Mouse (Mus musculus) inflammation-experienced regulatory T-cells, adult 6 months (primary cell): ENCODE measurements around the gene Msl2. TPM values are rescaled to one million over a fixed set of nuclear protein-coding genes. Genes with fewer than 3 reads are reported as not detected.

Source experiments
- ATAC-seq: one replicate; pipeline ENCODE4 v1.8.0; 2017
- polyA plus RNA-seq, 3 experiments: library from polyadenylated mRNA; unstranded; fragments of 100-300 nt; shearing (Covaris generic); gene quantifications; one replicate each; pipeline ENCODE4 v1.2.1; 2017

Gene Msl2
- polyA plus RNA-seq, result 10 to 100 TPM; 10.5 to 12.3 (median 11.7) TPM

DNA sequence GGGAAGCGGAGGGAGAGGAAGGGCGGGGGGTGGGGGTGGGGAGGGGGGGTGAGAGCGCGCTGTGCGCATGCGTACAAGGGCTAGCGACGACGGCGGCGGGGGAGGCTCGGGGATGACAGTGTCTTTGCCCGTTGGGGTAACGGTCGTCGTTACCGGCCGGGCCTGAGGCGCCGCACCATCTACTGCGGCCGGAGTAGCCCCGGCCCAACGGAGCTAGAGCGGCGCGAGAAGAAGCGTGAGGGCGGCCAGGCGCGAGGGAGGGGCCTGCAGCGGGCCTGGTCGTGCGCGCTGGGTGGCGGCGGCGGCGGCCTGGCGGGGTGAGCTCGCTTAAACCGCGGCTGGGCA lies at the start of gene Msl2:
Gene Msl2, plus strand, starts transcription at position 115 of the 345 bp plus-strand sequence.
- no peak for ATAC-seq

DNA sequence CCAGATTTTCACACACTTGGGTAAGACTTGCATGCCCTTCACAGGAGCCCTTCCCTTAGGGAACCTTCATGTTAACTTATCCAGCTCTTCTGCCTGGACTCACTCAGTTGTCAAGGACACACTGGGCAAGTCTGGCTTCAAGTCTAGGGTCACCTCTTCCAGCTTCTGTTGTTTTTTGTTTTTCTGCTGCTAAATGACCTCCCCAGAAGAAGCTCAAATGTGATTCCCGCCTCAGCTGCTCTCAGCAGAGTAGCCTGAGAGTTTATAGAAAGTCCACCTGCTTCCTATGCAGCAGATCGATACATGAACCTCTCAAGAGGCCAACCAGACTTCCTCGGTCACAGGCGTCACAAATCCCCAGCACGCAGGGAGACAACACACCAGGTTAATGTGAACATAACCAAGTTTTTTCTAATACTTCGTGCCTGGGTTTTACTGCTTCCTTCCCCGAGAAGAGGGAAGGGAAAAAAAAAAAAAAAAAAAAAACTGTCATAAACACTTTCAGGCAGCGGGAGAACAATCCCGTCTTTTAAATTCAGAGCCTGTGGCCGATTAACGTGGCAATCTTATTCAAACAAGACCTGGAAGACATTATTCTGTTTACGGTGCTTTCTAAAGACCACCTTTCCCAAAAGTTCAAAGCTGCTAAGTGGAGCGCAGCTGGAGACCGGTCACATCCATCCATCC lies 40.0 kb upstream of the Msl2 start:
- ATAC-seq, result no peak

DNA sequence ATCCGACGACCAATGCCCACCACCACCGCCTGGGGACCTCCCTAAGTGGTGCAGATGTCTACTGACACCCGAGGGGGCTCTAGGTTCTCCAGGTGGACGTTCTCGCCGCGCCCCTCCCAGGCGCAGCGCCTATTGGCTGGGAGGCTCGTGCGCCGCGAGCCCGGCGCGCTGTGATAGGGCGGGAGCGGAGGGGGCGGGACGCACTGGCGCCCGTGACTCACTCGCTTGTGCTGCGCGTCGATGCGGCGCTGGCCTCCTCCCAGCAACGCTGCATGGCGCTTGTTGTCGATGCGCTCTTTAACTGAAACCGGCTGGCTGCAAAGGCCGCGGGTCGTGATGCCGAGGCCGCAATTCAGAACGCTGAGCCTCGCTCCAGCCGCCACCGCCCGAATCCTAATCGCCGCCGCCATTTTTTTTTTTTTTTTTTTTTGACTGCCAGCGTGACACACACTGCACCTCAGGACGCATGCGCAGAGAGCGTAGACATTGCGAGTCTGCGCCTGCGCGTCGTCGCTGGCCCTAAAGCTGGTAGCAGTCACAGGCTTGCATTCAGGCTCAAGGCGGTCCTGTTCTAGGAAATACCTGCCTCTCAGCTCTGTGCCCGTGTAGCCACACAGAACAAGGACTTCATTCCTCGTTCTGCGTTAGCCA lies 39.3 kb upstream of the Msl2 start, which contains the start of gene Pccb:
Gene Pccb, minus strand, starts transcription at position 451 of the 651 bp plus-strand sequence.
- ATAC-seq, result peak; percentile 98

DNA sequence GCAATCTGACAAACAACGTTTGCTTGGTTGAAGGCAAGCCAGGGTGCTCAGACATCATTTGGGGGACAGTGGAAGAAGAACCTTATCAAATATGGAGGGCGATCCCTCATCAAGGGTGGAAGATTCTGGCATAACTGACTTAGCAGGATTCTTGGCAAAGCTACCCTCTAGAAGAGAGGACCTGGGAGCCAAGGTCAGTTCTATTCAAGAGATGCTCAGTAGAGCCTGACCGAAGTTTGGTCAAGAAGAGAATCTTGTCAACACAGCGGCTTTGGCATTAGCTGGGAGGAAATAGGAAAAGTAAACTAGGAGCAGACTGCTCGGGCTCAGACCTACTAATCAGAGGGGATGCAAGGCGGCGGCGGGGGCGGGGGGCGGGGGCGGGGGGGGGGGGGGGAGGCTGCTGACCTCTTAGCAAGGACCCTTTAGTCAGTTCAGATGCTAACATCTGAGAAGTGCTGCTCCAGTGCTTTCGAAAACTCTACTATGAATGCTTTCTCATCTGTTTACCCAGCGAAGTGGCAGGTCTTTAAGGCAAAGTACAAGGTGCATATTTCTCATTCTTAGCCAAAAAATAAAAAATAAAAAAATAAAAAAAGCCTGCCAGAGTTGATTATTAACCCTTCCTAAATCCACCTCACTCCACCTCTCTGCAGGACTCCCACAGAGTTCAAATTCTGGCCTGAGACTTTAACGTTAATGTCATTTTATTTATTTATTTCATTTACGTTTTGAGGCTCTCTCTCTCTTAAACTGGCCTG lies 37.9 kb upstream of the Msl2 start:
- ATAC-seq, result no peak

DNA sequence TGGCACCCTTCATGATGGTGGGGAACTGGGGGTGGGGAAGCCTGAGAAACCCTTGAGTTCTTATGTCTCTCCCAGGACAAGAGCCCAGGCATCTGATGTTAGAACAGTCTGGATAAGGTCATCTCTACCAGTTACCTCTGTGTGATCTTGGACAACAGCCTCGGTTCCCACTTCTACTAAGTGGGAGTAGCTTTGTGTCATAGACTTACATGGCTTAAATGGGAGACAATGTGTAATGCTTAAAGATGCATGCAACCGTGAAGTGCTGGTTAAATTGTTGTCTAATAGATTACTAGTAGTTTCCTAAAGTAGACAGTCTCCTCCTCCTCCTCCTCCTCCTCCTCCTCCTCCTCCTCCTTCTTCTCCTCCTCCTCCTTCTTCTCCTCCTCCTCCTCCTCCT lies 37.0 kb upstream of the Msl2 start:
- ATAC-seq, result no peak

DNA sequence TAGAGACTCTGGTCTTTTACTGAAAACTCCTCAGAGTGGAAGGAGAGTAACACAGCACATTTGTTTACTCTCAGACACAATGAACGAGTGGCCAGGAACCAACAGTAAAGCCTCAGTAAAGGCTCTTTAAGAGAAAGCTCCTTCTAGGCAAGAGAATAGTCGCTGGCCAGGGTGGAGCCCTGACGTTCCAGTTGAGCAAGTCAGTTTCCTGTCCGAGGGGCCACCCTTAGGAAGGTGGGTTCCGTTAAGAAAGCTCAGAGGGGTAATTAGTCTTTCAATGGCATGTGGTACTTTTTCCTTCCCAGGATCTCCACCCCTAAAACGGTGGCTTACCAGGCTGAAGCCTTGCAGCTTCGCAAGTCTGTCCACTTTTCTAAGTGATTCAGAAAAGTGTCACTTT lies 36.5 kb upstream of the Msl2 start:
- ATAC-seq, result no peak

DNA sequence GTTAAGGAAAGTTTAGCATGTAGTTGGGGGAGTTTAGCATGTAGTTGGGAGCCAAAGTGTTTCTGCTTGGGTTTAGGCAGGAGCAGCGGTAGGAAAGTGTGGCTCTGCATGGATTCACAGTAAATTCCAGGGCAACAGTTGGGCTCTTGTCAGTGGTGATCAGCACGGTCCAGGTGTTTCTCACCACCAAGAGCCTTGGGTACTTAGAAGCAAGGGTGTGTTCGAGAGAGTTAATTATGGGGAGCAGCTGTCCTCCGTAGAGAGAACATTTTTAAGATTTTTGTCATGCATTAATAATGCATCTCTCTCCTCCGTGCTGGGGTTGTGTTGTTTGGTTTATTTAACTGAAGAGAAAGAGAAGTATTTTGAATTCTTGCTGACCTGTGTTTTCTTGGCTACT lies 35.3 kb upstream of the Msl2 start:
- ATAC-seq, result no peak

DNA sequence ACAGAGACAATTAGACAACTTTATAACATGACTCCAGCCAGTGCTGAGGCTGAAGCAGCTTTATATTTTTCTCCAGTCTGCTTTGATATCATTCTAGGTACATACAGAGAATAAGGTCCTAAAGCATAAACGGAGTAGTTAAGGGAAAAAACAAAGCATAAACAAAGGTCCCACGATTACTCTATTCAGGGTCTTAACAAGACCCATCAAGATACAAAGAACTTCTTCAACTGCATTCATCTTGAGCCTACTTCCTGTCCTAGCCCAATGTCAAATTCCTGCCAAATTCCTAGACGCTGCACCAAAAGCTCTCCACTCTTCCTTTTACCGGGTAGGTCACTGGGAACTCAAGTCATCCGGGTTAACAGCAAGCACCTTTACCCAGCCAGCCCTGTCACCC lies 32.4 kb upstream of the Msl2 start:
- no peak for ATAC-seq

DNA sequence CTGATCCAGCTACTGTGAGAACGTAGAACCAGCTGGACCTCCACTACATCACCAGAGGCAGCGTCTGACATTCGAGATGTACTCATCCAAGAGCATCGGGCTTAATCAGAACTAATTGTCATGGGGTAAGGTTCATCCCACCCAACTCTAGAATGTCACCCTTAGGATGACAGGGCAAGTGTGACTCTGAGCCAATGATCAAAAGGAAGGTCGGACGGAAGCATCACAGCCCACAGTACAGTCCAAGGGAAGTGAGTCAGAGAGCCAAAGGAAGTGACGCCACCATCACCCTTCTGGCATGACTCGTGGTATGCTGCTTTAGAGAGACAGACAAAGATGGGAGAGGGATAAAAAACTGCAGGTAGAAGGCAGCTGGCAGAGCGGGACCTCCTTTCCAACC lies 31.7 kb upstream of the Msl2 start:
- no peak for ATAC-seq

DNA sequence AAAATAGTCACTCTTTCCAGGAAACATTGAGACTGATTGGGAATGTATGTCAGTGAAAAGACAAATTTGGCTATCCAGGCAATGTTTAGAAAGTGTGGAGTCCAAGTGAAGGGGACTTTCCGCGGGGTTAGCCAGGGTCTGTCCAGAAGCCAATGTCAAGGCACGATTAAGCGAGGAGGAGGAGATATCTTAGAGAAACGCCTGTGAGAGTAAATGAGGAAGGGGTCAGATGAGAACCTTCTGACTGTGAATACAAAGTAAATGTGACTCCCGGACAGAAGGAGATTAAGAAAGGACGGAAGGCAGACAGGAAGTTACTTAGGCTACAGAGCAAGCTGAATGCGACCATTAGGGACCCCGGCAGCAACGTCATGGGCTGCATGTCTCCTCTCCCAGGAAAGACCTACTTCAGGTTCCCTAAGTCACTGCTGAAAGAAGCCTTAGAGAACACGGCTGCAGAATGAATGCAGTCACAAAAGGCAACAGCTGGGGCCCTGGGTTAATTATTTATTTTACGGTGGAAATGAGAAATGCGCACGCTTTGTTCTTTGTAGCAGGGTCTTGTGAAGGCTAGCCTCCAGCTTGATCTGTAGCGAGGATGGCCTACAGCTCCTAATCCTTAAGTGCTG lies 28.1 kb upstream of the Msl2 start:
- no peak for ATAC-seq

DNA sequence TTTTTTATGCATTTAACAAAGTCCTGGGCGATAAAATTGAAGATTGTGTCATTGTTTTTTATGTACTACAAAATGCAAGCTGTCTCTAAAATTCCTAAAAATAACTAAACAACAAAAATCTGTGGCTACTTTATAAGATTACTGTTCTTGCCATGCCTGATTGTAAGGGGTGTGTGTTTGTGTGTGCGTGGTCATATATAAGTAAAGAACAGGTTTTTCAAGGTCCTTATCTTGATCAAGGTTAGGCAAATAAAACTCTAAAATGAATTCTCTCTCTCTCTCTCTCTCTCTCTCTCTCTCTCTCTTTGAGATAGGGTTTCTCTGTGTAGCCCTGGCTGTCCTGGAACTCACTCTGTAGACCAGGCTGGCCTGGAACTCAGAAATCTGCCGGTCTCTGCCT lies 21.9 kb upstream of the Msl2 start:
- no peak for ATAC-seq

DNA sequence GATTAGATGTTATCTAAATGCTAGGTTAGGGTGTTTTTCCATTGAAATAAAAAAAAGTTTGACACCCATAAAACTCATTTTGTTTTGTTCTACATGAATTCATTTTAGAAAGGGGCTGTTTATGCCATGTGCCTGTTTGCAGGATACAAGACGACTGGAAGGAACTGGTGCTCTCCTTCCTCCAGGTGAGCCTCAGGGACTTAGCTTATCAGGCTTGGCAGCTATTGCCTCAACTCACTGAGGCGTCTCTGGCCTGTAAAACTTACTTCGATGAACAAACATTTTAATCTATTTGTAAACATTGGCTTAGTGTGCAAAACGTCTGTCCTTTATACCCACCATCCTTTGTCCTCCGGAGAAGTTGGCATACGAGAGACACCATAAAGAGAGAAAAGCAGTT lies 21.2 kb upstream of the Msl2 start:
- ATAC-seq, result no peak

DNA sequence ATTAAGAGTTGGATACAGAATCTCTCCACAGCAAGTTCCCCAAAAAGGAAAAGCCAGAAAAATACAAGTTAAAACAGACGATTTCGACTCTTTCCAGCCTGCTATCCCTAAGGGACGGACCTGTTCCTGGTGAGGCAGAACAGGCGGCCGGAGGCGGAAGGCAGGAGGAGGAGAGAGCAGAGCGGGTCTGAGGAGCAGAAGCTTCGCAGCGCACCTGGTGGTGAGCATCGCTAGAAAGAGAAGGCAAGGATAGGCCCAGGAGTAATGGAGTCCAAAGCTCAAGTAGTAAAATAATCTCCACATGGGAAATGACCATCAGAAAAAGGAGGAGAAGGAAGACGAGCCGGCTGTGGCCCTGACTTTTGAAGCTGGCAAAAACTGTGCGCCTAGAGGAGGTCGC lies 20.6 kb upstream of the Msl2 start:
- ATAC-seq, result no peak

DNA sequence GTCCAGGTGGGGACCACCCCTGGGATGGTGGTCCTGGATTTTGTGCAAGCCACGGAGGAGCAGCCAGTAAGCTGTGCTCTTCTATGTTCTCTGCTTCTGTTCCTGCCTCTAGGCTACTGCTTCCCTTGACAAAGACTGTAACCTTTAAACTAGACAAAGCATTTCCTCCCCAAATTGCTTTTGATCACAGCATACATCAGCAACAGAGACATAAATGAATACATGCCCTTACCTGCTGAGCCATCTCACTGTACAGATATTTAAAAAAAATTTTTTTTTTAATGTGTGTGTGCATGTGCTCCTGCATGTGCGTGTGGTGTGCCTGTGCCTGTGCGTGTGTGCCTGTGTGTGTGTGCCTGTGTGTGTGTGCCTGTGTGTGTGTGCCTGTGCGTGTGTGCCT lies 16.7 kb upstream of the Msl2 start:
- no peak for ATAC-seq

DNA sequence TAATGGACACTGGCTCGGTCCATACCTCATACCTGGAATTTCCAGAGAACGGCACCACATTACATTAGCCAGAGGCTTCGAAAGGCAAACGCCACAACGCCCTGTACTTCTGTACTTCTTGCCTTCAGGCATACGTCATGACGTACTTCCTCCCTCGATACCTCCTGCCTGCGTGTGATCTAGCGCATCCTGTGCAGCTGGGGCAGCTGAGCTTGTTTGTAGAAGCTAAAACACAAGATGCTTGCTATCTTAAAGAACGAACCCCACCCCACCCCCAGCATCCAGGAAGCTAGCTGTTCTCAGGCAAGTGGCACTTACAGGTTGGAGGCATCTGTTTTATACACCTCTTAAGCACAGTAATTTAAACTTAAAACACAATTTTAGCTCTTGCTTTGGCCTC lies 12.9 kb upstream of the Msl2 start:
- peak; percentile 99 for ATAC-seq

DNA sequence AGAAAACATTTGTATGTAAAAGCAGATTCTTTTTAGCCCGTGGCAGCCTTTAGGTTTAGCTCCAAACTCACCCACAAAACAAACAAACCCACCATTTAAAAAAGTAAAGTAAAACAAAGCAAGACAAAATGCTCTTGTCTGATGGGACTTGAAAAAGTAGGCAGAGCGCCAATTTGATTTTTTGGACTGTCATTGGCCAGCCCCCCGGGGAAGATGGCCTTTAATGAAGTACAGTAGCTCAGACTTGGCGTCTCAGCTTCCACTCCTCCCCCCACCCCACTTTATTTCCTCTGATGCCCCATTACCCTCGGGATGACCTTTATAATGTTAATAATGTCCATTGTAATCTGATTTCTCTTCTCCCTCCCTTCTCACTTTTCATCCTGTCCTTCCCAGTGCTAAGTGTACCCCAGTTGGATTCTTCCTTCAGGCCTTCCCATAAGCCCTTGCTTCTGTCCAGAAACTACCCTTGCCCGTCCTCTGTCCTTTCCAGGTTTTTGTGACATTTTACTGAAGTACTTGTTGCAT lies 11.6 kb upstream of the Msl2 start:
- ATAC-seq, result no peak

DNA sequence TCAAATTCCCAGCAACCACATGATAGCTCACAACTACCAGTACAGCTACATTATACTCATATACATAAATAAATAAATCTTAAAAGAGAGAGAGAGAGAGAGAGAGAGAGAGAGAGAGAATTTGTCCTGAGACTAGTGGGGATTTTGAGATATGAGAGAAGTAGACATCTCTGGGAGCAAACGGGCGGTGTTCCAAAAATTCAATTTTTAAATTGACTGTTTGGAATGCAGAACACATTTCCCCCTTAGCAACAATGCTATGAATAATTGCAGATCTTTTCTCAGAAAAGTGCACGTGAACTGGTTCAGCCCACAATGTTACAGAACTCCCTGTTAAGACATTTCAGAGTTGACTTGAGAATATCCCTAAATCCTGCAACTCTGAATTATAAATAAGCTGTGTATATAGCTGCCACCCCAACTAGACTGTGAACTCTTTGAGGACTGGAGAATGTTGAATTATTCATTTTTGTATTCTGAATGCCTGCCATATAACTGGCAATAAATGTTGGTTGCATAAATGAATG lies 8.8 kb upstream of the Msl2 start:
- no peak for ATAC-seq

DNA sequence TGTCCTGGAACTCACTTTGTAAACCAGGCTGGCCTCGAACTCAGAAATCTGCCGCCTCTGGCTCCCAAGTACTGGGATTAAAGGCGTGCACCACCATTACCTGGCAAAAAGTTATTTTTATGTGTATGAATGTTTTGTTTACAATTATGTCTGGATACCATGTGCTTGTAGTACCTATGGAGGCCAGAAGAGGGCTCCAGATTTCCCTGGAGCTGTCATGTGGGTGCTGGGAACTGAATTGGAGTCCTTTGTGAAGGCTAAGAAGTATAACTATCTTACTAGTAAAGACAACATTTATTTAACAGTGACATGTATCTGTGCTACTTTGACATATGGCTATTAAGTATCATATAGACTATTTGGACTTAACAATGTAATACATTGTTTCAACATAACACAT lies 4.1 kb upstream of the Msl2 start:
- no peak for ATAC-seq

DNA sequence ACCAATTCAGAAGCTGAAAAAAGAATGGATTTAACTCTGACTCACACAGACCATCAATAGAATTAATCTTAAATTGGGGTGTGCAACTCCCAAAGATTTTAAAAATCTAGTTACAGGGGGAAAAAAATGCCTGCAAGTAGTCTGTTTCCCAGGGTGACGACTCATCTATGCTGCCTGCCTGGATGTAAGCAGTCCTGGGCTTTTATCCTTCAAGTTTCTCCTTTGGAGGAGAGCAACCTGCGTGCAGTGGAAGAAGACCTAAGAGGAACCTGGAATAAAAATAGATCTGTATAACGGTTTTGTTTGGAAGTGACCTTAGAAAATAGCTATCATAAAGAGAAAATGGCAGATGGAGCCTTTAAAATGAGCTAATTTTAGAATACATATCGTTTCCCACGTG lies 1.4 kb upstream of the Msl2 start:
- no peak for ATAC-seq

DNA sequence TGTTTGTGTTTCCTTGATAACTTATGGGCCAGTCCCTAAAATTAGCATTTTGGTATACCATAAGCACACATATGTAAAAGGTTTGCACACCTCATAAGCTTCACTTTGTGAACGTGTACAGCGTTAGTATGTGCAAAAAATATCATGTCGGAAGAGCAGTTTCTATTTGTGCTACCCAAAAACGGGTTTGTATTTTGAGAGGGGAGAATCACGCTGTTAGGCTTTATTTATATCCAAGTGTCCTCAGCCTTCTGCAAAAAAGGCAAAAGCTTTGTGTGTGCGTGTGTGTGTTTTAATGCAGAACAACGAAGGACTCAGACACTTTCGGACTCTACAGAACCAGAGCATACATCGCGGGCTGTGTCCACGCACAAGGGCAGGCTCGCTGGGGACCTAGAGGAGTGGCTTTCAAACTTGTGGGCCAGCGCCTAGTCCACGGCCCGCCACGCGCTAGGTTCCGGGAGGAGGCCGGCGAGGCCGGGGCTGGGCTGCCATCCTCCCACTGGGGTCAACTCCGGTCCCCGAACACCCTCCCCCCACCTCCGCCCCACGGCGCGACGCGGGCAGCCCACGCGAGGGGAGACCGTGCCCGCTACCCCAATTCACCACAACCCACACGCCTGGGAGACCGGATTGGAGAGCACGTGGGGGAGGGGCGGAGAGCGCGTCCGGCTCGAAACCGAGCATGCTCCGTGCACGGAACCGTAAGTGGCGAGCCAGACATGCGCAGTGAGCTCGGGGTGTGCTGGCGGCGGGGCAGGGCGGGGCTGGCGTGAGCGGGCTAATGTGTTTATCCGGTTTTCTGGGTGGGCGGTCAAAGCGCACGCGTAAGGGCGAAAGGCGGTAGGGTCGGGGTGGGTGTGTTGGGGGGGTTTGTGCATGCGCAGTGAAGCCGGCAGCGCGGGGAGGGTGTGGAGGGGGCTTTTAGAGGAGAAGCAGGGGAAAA lies 587 bp upstream of the Msl2 start:
- peak; percentile 67 for ATAC-seq

DNA sequence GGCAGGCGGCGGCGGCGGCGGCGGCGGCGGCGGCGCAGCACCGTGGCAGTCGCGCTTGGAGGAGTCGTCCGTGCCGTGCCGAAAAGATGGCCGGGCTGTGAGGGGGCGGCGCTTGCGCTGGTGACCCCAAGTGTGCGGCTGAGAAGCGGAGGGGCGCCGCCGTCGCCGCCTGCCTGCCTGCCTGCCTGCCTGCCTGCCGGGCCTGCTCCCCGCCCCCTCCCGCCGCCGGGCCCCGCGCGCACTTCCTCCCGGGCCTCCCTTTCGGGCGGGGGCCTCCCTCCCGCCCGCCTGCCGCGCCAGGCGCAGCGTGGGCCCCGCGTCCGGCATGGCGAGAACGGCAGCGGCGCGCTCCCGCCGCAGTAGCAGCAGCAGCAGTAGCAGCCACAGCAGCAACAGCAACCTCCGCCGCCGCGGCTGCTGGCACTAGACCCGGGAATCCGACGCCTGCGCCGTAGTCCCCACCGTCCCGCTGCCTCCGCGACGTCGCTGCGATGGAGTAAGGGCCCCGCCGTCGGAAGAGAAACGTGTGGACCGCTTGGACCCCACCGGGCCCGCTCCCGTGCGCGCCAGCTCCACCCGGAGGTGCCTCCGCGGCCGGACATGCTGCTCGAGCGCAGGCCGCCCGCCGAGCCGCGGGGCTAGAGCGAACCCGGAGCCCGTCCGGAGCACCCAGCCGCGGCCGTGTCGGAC lies 576 bp downstream of the Msl2 start:
- ATAC-seq, result peak; percentile 55
